Mouse (Mus musculus) retina, postnatal 1 day (tissue): ENCODE results near the gene Hfe2.
"Not testable (repeated sequence)": the region's sequence is repeated elsewhere in the genome, so short reads cannot be mapped to it uniquely, and the experiment has no call there.

Source experiments
- DNase-seq: peaks from one replicate; pipeline ENCODE4 v3.0.0-alpha.2; 2012

Hfe2 gene

DNA sequence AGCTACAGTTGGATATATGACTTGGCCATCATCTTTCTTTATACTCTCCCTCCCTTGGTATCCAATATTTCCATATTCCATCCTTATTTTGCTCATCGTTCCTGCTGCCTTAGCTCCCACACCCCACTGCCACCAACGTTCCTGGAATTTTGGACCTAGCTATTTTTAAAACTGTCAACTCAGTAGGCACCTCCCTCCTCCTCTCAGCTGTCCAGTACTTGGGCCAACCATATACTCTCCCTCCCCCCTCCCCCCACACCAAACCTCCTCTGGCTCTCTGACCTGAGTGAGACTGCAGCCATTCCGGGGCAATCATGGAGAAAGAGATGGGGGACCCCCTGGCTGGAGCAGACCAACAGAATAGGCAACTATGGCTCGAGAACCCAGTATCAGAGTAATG lies at the start of gene Hfe2:
TSS of gene Hfe2 (plus strand) at position 259 of the 400 bp plus-strand sequence.
- DNase-seq = no peak

DNA sequence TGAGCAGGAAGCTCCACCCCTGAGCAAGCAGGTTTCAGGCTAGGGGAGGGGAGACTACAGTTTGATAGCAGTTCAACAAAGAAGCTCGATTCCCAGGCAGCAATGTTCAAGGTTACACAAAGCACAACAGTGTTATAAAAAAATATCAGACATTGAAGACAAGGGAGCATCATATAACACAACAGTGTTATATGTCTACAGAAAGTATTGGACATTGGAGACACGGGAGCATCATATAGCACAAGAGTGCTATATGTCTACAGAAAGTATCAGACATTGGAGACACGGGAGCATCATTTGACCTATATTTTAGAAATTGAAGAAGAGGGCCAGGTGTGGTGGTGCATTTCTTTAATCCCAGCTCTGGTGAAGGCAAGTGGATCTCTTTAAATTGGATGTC lies 47.9 kb upstream of the Hfe2 start:
- DNase-seq = no peak

- no peak for DNase-seq
Measured at GRCm38 (mm10) chr3:96477558-96477957, 47.4 kb upstream of the Hfe2 start.

DNA sequence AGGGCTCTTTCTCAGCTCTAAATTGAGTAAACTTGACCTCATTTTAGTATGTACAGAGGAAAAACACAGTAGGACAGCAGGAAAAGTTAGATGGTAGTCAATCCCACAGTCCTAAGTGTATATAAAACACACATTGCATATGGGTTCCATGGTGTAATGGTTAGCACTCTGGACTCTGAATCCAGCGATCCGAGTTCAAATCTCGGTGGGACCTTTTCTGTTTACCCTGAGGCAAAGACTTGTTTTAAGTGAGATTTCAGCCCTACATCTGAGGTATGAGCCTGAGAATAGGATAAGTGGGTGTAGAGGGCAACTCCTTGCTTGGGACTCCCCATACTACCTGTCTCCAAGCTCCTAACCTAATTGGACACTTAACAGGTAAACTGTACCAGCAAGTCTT lies 45.7 kb upstream of the Hfe2 start:
- DNase-seq = peak; percentile 34

GRCm38 (mm10) chr3:96480684-96481270 lies 44.2 kb upstream of the Hfe2 start:
- no peak for DNase-seq

DNA sequence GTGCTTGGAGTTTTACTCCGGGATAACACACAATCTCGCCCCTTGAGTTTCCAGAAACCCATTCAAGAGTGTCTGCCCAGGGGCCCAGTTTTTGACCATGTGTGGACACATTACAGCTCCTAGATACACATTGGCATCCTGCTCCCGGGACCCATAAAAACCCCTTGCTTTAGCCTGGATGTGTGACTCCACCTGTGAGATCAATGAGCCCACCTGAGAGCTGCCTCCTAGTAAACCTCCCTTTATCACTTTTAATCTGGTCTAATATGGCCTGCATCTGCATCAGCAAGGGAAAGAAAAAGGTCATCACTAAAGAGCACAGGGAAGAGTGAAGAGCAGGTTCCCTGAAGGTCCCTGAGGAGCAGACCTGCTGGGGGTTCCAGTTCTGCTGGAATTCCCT lies 43.1 kb upstream of the Hfe2 start:
- DNase-seq = no peak

DNA sequence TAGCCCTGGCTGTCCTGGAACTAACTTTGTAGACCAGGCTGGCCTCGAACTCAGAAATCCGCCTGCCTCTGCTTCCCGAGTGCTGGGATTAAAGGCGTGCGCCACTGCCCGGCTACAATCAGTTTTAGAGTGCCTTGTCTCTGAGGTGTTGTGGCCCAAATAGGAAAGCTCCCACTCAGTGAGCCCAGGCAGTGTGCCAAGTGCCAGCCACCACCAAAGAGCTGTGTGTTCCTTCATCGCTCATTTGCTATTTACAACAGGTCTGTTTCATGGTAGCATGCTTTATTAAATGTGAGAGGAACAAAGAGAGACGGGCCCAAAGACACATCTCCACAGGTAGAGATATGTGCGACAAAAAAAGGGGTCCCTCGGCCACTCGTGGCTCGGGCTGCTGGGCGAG lies 42.5 kb upstream of the Hfe2 start:
- no peak for DNase-seq

- DNase-seq = not testable (repeated sequence)
Measured at GRCm38 (mm10) chr3:96483044-96483443, 41.9 kb upstream of the Hfe2 start.

GRCm38 (mm10) chr3:96483946-96484345 lies 41.0 kb upstream of the Hfe2 start:
- no peak for DNase-seq

GRCm38 (mm10) chr3:96484921-96485320 lies 40.1 kb upstream of the Hfe2 start:
- DNase-seq = no peak

DNA sequence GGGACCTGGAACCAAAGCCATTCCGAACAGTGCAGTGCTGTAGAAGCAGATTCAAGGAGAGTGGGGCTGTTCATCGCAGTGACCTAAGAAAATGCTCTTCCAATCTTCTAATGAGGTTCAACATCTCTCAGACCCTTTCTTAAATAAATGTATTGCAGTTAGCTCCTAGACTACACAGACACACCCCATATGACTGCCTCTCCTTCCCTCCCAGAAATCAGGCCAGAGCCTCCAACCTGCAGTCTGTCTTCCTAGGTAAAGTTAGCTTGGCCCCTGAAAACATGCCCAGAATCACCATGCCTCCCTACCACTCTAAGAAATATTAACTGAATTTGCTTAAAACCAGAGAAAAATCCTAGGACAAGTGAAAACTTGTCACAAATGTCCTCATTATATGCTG lies 39.6 kb upstream of the Hfe2 start:
- DNase-seq = peak; percentile 53

- not testable (repeated sequence) for DNase-seq
Measured at GRCm38 (mm10) chr3:96486064-96486827, 38.7 kb upstream of the Hfe2 start.

DNA sequence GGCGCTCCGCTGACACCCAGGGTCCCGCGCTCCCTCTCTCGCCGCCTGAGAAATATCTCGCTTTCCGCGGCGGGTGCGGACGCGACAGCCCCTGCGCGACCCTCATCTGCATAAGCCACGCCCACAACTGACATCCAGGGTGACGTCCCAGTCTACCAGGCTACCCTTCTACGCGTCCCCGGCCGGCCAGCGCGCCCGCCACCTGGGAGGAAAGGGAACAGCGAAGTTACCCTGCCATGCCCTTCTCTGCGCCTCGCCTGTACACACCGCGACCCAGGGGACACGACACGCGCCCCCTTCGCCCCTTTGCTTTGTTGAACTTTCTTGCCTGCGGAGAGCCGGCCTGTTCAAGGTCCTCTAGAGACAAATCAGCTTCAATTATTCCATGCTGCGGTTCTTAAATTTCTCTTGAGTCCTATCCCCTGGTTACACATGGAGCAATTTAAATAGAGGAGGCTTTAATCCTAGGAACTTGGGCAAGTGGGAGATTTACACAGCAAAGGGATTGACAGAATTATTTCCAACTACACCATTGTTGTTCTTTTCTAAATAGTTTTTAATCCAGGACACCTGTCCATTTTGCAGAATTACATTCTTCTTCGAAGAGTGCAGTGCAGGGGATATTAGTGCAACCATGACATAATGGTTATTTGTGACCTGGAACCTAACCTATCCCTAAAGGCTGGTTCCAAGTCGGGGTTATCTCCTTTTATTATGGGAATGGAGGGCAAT lies 38.0 kb upstream of the Hfe2 start:
- peak; percentile 41 for DNase-seq

DNA sequence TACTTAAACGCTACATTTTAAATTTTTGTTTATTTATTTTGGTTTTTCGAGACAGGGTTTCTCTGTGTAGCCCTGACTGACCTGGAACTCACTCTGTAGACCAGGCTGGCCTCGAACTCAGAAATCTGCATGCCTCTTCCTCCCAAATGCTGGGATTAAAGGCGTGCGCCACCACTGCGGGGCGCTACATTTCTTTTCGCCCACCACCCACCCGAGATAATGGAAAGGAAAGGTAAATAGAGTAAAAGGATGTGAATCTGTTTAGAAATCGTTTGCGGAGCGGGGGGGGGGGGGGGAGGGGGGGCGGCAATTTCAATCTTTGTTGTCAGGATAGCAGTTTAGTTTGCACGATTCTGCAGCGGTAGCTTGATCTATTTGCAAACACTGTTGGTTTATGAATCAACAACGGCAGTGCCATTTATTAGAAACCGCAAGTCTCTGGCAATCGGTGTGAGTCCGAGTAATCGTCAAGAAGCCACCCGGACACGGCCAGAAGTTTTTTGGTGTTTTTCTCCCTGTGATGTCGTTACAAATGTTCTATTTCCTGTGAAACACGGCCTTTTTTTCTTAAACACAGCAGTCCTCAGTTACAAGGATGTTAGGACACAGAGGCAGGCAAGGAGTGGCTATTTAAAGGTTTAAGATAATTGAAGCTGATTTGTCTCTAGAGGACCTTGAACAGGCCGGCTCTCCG lies 37.2 kb upstream of the Hfe2 start:
- peak; percentile 61 for DNase-seq

DNA sequence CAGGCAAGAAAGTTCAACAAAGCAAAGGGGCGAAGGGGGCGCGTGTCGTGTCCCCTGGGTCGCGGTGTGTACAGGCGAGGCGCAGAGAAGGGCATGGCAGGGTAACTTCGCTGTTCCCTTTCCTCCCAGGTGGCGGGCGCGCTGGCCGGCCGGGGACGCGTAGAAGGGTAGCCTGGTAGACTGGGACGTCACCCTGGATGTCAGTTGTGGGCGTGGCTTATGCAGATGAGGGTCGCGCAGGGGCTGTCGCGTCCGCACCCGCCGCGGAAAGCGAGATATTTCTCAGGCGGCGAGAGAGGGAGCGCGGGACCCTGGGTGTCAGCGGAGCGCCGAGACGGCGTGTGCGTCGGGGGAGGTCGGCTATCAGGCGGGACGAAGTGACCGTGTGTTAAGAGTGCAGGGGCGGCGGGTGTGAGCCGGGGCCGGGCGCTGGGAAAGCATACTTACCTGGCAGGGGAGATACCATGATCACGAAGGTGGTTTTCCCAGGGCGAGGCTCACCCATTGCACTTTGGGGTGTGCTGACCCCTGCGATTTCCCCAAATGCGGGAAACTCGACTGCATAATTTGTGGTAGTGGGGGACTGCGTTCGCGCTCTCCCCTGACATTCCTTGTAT lies 36.6 kb upstream of the Hfe2 start:
- DNase-seq = not testable (repeated sequence)

DNA sequence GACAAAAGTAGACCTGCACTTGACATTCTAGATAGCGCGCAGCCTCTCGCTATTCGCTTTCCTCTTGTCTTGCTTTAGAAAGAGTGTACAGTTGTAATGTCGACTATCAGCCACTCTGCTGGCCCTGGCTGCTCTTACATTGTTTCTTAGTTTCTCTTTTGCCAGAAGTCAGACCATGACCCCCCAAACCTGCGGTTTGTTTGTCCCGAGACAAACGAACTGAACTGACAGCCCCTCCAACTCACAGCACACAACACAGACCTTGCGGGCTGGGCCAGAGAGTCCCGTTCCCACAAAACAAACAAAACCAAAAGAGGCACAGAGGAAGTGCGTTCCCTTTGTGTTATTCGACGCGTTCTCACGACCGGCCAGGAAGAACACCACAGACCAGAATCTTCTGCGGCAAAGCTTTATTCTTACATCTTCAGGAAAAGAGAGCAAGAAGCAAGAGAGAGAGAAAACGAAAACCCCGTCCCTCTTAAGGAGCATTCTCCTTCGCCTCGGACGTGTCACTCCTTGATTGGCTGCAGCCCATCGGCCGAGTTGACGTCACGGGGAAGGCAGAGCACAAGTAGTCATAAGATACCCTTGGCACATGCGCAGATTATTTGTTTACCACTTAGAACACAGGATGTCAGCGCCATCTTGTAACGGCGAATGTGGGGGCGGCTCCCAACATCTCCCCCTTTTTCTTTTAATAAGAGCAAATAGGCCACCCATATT lies 35.9 kb upstream of the Hfe2 start:
- DNase-seq = not testable (repeated sequence)

DNA sequence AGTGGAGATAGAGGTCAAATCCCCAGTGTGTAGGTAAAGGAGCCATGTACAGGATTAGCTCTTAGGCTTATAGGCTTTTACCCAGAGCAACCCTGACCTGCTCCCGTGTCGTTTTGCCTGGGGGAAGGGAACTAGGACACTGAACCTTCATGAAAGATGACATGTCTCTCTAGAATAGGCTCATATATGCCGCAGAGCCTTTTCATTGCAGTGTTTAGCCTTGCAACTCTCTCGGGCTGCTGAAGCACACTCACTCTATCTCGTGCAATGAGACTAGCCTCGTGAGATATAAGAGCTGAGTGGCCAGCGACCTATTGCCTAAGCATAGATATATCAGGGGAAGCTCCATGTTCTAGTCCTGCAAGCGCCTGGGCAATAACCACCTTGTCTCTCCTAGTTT lies 35.3 kb upstream of the Hfe2 start:
- not testable (repeated sequence) for DNase-seq

DNA sequence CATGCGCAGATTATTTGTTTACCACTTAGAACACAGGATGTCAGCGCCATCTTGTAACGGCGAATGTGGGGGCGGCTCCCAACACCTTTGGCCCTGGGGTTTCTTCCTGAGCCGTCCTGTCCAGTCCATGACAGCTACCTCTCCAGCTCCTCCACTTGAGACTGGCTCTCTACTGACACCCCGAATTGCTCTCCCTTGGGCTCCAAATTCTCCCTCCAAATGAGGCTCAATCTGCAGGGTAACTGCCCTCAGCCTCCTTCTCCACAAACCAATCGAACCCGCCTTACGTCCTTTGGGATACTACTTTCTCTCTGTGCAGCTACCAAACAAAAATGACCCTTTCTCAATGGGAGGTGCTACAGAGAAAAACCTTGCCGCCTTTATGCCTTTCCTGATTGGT lies 30.5 kb upstream of the Hfe2 start:
- not testable (repeated sequence) for DNase-seq

DNA sequence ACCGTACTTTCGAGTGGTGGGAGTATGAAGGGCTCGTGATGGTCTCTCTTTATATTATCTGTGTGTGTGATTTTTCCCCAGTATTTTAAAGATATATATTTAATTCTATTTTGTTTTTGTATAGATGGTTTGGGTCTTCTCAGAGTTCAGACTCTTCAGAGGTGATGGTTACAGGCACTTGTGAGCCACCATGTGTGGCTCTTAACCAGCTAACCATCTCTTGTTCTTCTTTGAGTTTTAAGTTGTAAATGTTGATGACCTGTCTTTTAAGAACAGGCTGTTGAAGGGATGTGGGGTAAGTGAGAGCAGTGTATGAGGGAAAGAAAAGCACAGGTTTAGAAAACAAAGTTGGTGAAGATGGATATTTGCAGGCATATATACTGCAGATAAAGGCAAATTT lies 30.1 kb upstream of the Hfe2 start:
- DNase-seq = no peak

DNA sequence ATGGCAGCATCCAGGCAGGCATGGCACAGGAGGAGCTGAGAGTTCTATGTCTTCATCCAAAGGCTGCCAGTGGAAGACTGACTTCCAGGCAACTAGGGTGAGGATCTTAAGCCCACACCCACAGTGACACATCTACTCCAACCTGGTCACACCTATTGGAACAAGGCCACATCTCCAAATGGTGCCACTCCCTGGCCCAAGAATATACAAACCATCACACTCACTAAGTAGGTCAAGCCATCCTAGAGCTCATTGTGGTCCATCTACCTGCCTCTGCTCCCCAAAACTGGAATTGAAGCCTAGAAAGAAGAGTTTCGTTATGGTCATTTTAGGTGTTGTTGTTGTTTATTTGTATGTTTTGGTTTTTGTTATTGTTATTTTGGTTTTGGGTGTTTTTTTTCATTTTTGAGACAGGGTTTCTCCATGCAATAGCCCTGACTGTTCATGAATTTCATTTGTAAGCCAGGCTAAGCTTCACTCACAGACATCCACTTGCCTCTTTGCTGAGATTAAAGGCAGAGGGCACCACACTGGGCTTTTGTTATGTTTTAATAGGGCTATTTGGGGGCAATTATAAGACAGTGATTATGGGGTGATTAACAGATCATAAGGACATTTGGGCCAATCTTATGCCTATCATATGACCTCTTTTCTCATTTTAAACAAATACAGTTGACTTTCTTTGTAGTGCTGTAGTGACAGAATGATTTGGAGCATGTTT lies 29.3 kb upstream of the Hfe2 start:
- DNase-seq = peak; percentile 60

- no peak for DNase-seq
Measured at GRCm38 (mm10) chr3:96496216-96496615, 28.8 kb upstream of the Hfe2 start.
